Mouse (Mus musculus) heart, postnatal 25 days (tissue): ENCODE measurements around the gene Defa35. TPM values are rescaled to one million over a fixed set of nuclear protein-coding genes. Genes with fewer than 3 reads are reported as not detected.
"Not testable (repeated sequence)": the region's sequence is repeated elsewhere in the genome, so short reads cannot be mapped to it uniquely, and the experiment has no call there.

Source experiments
- DNase-seq: peaks from one replicate; pipeline ENCODE4 v3.0.0; 2022; ENCODE audit warnings: low spot score
- intact Hi-C: fragments of 180-260 bp; cut with DNase I; formaldehyde crosslinking; loops from one replicate; pipeline ENCODE4 v1.15.1; 2025
- total RNA-seq, 2 experiments: library from RNA; stranded (reverse); gene quantifications; 2 replicates each; pipeline ENCODE4 v1.2.3; 2021

Defa35 gene
- not detected for total RNA-seq

DNA sequence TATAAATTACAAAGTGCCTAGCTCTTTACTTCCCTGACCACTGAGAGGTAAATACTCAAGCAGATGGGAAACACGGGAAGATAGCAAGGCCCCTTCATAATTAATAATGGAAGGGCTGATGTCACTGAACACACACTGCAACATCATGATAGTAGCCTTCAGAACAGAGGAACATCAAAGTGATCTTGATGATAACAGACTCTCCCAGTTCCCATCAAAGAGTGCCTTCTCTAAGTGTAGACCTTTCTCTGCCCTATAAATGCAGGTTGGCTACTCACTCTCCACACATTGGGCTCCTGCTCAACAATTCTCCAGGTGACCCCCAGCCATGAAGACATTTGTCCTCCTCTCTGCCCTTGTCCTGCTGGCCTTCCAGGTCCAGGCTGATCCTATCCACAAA, at the start of gene Defa35:
Defa35 (plus strand) TSS at position 301 of the 400 bp plus-strand sequence.
- intact Hi-C loops = not testable (repeated sequence)

DNA sequence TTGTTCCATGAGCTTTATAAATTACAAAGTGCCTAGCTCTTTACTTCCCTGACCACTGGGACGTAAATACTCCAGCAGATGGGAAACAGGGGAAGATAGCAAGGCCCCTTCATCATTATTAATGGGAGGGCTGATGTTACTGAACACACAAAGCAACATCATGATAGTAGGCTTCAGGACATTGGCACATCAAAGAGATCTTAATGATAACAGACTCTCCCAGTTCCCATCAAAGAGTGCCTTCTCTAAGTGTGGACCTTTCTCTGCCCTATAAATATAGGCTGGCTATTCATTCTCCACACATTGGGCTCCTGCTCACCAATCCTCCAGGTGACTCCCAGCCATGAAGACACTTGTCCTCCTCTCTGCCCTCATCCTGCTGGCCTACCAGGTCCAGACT, 39.6 kb upstream of the Defa35 start, which contains the start of gene Defa21:
Defa21 (plus strand) TSS at position 301 of the 400 bp plus-strand sequence.
- intact Hi-C loops, DNase-seq: not testable (repeated sequence)

More for the DNA sequence above, at the start of gene Defa35:
- not testable (repeated sequence) for DNase-seq

DNA sequence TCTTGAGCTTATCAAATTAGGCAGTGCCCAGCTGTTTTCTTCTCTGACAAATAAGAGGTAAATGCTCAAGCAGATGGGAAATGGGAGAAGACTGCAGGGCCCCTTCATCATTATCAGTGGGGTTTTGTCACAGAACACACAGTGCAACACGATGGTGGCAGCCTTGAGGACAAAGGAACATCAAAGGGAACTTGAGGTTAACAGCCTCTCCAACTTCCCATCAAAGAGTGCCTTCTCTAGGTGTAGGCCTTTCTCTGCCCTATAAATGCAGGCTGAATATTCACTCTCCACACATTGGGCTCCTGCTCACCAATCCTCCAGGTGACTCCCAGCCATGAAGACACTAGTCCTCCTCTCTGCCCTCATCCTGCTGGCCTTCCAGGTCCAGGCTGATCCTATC, 10.1 kb upstream of the Defa35 start, which contains the start of gene Defa23:
Defa23 (plus strand) TSS at position 301 of the 400 bp plus-strand sequence.
- DNase-seq, intact Hi-C loops: not testable (repeated sequence)

DNA sequence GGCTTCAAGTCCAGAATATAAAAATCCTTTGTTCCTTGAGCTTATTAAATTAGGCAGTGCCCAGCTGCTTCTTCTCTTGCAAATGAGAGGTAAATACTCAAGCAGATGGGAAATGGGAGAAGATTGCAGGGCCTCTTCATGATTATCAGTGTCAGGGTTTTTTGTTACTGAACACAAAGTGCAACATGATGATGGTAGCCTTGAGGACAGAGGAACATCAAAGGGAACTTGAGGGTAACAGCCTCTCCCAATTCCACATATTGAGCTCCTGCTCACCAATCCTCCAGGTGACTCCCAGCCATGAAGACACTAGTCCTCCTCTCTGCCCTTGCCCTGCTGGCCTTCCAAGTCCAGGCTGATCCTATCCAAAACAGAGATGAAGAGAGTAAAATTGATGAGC, 19.3 kb downstream of the Defa35 start, which contains the start of gene Defa25:
Defa25 (plus strand) TSS at position 301 of the 400 bp plus-strand sequence.
- intact Hi-C loops, DNase-seq: not testable (repeated sequence)

DNA sequence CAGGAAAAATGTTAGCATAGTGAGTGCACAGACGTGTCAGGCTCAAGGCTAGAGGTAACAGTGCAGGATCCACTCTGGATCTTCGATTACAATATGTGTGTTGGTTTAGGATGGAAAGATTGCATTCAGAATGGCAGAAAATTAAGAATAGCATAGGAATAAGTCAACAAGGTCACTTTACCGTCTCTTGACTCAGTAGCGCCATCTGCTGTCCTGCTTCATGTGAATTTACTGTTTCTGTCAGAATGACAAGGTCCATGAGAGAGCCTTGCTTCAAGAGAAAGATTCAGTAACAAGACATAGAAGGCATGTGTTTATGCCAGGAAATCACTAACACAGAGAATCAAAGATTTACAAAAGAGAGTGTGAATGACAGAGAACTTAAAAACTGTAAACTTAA, 28.3 kb downstream of the Defa35 start:
- intact Hi-C loops = no loop called here
- DNase-seq = no peak

DNA sequence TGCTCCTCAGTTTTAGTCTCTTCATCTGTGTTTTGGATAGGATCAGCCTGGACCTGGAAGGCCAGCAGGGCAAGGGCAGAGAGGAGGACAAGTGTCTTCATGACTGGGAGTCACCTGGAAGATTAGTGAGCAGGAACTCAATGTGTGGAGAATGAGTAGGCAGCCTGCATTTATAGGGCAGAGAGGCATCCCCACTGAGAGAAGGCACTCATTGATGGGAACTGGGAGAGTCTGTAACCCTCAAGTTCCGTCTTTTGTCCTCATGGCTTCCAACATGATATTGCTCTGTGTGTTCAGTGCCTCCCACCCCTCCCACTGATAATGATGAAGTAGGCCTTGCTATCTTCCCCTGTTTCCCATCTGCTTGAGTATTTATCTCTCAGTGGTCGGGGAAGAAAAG, 31.1 kb downstream of the Defa35 start, which contains the start of gene Gm14851:
Gm14851 (minus strand) TSS at position 101 of the 400 bp plus-strand sequence.
- intact Hi-C loops, DNase-seq: not testable (repeated sequence)

Other genes starting within 250 kb of the Defa35 start
- not detected for gene Defb33, start 172.4 kb upstream of the Defa35 start, total RNA-seq
- not detected for gene Gm15056, start 162.4 kb upstream of the Defa35 start, total RNA-seq
- gene Gm6040, start 143.0 kb upstream of the Defa35 start, total RNA-seq = not detected
- gene AY761185, start 120.3 kb upstream of the Defa35 start, total RNA-seq = not detected
- gene Defa21, start 39.5 kb upstream of the Defa35 start, total RNA-seq = not detected
- gene Defa23, start 10.0 kb upstream of the Defa35 start, total RNA-seq = not detected
- gene Defa25, start 19.4 kb downstream of the Defa35 start, total RNA-seq = not detected
- gene Gm14851, start 31.0 kb downstream of the Defa35 start, total RNA-seq = not detected
- gene Defa30, start 69.6 kb downstream of the Defa35 start, total RNA-seq = not detected
- not detected for gene Defa22, start 97.2 kb downstream of the Defa35 start, total RNA-seq
- not detected for gene Defa31, start 126.6 kb downstream of the Defa35 start, total RNA-seq
- gene Gm15293, start 136.5 kb downstream of the Defa35 start, total RNA-seq = not detected
- not detected for gene Gm15292, start 184.7 kb downstream of the Defa35 start, total RNA-seq